Mouse (Mus musculus): ENCODE measurements around the gene Gm9803.
"Not testable (repeated sequence)": the region's sequence is repeated elsewhere in the genome, so short reads cannot be mapped to it uniquely, and the experiment has no call there.

The Gm9803 gene

DNA sequence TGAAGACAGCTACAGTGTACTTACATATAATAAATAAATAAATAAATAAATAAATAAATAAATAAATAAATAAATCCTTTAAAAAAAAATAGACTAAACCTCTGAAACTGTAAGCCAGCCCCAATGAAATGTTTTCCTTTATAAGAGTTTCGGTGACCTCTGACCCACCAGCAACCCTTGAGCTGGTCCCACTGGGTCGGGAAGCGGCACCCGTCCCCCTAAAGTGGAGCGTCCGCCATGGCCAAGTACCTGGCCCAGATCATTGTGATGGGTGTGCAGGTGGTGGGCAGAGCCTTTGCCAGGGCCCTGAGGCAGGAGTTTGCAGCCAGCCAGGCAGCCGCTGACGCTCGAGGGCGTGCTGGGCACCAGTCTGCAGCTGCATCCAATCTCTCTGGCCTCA is at the start of gene Gm9803:
Gm9803 (plus strand) TSS at position 154 of the 400 bp plus-strand sequence.
- not testable (repeated sequence) for DNase-seq (ENCODE audit: low spot score in 2 of 2)

DNA sequence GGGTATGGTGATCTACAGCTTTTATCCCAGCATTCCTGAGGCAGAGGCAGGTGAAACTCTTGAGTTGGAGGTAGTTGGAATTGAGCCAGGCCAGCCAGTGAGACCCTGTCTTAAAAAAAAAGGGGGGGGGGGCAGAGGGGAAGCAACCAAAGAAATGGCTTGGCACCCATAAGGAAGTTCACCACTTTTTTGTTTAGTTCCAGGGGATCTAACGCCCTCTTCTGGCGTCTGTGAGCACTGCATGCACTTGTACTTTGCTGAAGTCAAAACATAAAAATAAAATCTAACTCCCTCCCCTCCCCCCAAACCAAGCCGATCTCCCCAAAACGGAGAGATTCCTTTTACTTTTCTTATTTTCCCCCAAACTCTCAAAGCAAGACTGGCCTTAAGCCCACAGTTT is 48.5 kb upstream of the Gm9803 start:
- DNase-seq (ENCODE audit: low spot score in 2 of 2) = no peak

DNA sequence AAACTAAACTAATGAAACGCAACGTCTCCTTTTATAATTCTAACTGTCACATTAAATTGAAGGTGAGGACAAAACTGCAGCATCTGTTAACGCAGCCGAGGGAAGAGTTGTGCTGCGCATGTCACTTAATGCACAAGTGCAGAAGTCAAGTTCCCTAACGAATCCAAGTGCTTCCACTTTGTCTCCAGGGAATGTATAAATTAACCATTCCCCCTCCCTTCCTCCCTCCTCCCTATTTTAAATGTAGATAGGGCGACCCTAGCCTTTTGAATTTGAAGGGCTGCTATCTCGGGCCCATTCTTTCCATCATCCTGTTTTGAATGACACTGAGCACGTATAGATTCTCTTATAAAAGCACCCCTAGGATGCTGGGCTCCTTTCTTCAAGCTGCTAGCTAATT is 46.4 kb upstream of the Gm9803 start:
- DNase-seq (ENCODE audit: low spot score in 2 of 2) = no peak

DNA sequence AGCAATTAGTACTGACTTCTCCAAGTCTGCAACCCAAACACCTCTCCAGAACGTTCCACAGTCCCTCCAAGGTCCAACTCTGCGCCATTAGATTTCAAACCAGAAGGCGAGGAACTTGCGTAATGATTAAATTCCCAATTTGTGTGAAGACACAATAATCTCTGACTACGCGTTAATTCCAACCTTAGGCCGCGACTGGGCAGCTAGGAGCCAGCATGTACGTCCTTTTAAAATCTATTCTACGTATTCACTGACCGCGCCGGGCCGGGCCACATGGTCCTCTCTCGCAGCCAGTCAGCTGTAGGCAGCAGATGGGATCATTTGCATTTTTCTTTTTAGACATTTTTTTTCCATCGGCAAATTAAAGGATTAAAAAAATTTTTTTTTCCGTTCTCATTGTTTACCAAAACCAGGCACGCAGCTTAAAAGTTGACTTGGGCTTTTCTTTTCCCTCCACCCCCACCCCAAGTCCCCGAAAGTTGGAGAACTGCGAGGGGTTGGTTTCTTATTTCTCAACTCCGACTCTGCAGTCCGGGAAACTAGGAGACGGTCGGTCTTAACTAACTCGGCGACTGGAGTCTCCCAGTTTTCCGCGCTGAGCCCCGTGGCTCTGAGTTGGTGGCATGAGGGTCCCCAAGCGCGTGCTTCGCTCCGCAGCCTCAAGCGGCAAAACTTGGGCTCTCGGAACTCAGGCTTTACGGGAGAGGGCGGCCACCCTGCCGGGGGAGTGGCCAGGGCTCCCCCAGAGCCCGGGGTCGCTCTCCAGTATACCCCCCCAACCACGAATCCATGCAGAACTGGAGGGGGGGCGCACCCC is 45.8 kb upstream of the Gm9803 start:
- peak; percentile 30 to 32 for DNase-seq (ENCODE audit: low spot score in 2 of 2)

DNA sequence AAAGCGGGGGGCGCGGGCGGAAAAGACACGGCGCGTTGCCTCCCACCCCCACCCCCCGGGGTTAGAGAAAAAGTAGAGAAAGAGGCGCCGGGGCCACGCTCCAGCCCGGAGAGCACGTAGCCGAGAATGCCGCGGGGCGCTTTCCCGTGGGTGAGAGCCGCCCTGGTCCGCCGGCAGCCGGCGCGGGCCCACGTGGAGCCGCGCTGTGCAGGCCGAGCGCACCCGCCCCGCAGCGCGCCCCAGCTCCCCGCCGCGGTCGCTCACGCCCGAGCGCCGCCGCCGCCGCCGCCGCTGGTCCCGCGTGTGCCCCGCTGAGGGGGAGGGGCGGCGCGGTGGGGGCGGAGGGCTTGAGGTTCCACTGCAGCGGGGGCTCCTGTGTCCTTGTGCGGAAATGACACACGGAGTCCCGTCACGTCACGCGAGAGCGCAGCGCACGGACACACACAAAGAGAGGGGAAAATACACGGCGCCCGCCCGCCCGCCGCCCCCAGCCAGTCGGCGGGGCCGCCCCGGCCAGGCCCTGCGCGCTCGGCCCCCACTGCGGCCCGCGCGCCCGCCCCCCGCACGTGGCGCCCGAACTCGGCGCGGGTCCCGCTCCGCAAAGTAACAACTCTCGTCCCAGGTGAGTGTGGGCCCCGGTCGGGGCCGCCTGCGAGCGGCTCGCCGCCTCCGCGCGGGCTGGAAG is 45.0 kb upstream of the Gm9803 start, which contains the start of gene Bend3:
Bend3 (plus strand) TSS at position 81 of the 685 bp plus-strand sequence.
- DNase-seq (ENCODE audit: low spot score in 2 of 2) = peak; percentile 20 to 49

DNA sequence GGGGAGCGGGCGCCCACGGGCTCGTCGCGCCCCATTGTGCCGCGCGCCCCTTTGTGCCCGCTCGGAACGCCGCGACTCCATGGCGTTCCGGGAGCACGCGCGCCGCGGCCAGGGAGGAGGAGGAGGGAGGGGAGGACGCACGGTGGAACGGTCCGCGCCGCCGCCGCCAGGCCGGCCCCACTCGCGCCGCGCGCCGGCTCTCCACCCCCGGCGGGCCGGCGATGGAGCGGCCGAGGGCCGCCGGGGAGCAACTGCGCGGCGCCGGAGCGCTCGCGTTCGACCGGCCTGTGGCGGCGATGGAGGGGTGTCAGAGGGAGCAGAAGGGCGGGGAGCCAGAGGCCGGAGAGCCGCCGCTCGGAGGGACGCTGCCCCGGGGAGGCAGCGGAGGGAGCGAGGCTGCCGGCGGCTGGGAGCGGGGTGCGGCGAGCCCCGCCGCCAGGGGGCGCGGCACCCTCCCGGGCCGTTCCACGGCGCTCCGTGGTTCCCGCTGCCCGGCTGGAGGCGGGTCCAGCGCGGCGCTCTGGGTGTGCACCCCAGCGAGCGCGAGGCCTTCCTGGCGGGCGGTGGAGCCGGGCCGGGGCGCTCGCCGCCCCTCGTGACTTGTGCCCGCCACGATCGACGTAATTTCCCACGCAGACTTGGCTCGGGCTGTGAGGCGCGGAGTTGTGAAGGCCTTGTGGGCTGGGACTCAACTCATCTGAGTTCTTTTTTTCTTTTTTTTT is 44.3 kb upstream of the Gm9803 start:
- DNase-seq (ENCODE audit: low spot score in 2 of 2) = peak; percentile 52 to 56

DNA sequence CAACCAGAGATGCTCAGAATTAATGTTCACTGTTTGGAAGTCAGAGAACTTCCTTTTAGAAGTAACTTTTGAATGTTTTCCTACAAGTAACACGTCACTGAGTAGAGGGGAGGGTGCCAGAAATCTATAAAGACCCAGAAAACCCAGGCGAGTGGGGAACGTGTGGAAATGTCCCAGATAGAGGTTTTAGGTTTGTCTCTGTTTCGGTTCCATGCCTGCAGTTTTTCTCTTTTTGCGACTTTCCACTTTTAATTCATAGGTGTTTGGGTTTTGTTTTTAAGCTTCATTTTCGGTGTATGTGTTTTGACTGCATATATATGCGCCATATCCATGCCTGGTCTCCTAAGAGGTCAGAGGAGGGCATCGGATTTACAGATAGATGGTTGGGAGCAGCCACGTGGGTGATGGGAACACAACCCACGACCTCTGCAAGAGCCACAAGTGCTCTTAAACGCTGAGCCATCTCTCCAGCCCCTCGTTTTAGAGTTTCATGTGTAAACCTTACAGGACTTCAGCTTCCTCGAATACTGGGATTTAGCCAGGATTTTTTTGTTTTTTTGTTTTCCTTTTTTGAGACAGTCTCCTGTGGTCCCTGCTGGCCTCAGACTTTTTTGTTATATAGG is 43.5 kb upstream of the Gm9803 start:
- no peak for DNase-seq (ENCODE audit: low spot score in 2 of 2)

DNA sequence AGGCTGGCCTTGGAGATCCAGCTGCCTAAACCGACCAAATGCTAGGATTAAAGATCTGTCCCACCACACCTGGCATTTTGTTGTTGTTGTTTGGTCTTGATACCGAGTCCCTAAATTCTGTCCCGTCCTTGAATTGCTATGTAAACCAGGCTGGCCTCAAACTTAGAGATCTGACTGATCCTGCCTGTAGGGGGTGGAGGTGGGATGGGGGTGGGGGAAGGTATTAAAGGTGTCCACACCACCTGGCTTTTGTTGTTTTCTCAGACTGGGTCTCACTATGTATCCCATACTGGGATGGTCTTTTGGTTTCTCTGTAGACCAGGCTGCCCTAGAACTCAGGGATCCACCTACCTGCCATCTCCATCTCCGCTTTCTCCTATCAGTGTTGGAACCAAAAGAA is 42.7 kb upstream of the Gm9803 start:
- DNase-seq (ENCODE audit: low spot score in 2 of 2) = no peak

DNA sequence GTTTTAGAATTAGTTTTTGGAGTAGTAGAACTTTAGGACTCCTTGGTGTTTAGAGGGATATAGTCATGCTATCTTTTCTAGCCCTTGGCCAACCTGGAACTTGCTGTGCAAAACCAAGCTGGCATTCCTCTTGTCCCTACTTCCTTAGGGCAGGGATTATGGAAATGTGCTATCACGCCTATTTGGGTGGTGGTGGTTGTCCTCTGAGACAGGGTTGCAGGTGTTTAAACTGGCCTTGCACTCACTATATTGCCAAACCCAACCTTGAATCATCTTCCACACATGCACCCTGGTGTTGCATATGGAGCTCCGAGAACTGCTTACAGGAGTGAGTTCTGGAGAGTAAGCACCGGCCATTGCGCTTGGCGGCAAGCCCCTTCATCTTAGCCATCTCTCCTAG is 41.9 kb upstream of the Gm9803 start:
- no peak for DNase-seq (ENCODE audit: low spot score in 2 of 2)

DNA sequence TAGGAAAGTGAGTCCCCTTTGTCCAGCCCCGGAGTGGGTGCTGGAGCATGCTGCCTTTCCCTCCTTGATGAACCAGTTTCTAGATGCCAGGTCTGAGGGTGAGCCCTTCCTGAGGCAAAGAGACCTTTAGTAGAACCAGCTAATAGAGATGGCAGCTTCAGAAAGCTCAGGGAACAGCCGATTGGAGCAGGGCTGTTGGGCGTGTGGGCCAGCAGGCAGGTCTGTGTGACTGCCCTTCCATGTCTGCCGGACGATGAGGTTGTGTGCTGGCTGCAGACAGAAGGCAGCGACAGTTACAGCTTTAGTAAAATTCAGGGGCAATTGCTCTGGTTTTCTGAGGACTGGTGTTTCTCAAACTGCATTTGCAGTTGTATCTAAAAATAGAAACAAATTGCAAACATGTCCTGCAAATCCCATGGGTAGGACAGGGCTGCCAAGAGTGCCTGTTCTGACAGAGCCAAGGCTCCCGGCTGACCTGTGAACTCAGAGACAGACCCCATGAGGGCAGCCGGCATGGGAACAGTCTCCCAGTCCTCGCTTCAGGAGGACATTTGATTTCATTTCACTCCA is 40.4 kb upstream of the Gm9803 start:
- no peak for DNase-seq (ENCODE audit: low spot score in 2 of 2)

DNA sequence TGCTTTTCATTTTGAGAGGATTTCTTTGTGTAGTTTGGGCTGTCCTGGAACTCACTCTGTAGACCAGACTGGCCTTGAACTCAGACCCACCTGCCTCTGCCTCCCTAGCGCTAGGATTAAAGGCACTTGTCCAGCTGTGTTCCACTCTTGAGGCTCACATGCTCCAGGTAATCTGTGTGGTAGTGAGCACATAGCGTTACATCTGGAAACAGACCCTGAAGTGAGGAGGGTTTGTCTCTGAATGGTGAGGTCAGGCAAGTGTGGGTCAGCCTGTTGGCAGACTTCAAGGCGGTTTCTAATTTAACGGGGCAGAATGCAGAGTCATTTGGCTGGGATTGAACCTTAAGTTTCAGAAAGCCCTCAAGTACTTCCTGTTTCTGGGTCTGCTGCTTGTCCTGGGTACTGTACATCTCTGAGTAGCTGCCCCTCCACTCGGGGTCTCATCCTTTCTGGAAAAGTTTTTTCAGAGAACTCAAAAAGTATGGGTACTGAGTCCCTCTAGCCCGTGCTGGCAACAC is 38.1 kb upstream of the Gm9803 start:
- no peak for DNase-seq (ENCODE audit: low spot score in 2 of 2)

DNA sequence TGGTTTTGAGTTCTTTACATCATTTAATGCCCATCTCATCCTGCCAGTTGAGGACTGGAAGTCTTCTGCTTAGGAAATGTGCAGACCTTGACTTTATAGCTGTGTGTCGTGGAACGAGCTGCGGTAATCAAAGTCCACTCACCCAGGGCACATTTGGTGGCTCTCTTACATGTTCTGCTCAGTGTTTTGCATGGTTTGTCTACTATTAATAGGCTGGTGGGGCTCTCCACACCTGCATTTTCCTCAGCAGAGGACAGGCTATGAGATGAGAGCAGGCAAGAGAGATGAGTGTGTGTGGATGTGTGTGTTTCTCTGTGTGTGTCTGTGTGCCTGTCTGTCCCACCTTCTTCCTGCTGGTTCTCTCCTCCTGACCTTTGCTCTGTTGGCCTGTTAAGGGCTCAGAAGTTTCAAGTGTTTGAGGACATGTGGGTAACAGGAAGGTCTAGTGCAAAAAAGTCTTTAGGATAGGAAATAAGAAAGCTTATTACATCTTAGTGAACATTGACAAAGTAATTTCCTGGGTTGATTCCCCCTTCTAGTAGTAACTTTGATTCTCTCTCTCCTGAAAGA is 36.4 kb upstream of the Gm9803 start:
- DNase-seq (ENCODE audit: low spot score in 2 of 2) = no peak

DNA sequence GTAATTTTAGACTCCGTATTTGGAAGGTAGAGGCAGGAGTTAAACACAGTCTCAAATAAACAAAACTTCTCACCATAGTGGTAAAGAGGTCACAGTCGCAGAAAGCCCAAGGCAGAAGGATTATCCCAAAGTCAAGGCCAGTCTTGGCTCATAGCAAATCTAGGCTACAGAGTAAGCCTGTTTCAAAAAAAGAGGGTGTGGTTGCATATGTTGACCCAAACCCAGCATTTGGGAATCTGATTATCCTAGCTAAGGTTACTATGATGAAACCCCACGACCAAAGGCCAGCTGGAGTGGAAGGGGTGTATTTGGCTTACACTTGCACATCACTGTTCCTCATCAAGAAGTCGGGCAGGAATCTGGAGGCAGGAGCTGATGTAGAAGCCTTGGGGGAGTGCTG is 35.6 kb upstream of the Gm9803 start:
- no peak for DNase-seq (ENCODE audit: low spot score in 2 of 2)

DNA sequence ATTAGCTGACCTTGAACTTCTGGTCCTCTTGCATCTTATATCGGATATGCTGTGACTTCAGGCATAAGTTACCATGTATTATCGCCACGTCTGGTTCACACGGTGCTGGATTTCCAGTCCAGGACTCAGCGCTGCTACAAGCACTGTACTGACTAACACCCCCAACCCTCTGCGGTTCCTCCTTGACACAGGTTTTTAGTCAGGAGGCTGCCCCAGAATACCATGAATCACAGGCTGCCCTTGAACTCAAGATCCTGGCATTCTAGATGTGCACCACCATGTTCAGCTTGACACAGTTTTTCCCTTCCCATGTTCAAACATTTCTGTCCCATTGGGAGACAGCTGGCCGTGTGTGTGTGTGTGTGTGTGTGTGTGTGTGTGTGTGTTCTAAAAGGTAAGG is 34.7 kb upstream of the Gm9803 start:
- DNase-seq (ENCODE audit: low spot score in 2 of 2) = no peak

DNA sequence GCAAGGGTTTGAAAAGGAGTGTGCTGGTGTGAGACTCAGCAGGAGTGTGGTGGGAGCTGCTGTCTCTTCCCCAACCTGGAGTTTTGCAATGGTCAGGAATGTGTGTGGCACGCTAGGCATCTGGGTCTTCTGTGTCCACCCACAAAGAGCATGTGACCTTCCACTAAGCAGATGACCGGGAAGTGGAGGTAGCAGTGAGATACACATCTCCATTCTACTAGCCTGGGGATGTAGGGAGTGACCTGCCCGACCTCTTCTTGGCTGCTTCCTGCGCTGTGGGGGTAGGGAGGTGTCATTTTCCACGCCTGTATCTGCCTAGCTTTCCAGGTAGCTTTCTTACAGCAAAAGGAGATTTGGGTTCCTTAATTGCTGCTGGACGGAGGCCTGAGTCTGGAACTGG is 34.3 kb upstream of the Gm9803 start:
- no peak for DNase-seq (ENCODE audit: low spot score in 2 of 2)

DNA sequence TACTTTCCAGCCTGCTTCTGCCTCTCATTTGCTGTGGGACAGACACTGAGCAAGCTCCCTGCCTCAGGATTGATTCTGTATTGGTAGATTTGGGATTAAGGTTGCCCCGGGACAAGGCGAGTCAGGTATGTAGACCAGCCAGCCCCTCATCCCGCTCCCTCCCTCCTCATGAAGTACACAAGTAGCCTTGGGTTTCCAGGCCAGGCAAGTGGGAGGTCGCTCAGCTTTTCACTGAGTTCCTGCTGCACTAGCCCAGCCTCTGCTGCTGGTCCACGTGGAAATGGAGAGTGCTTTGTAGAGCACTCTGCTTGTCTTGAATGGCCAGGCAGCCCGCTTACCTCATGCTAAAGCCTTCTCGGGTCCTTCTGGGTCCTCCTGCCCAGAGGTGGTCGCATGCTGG is 33.9 kb upstream of the Gm9803 start:
- no peak for DNase-seq (ENCODE audit: low spot score in 2 of 2)

DNA sequence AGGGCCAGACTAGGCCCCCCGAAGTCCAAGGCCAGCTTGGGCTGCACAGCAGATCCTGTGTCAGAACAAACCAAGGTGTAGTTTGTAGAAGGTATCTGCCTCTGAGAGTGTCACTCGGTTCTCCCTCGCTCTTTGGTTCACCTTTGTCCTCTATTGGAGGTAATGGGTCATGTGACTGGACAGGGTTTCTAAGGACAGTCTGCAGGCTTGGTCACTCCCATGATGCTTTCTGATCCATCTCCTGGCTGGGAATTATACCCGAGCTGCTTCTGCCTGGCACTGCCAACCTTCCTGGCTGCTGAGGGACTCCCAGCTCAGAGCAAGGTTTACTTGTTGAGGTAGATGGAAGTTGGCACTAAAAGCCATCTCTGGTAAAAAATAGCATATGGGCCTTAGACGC is 33.0 kb upstream of the Gm9803 start:
- no peak for DNase-seq (ENCODE audit: low spot score in 2 of 2)

DNA sequence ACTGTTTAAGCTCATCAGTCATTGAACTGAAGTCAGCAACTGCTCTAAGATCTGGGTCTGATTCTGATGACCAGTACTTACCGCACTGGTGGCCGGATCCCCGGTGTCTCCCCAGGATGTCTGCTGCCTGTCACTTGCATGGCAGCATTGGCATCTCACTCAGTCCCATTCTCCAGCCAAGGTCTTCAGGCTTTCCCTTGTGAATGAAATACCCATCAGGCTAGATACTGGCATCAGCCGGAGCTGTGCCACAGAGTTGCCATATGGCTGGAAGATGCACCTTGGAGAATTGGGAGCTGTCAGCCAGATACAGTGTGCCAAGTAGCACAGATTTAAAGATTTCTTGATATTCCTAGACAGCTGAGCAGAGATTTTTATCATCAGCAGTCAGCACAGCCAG is 21.3 kb upstream of the Gm9803 start:
- no peak for DNase-seq (ENCODE audit: low spot score in 2 of 2)

DNA sequence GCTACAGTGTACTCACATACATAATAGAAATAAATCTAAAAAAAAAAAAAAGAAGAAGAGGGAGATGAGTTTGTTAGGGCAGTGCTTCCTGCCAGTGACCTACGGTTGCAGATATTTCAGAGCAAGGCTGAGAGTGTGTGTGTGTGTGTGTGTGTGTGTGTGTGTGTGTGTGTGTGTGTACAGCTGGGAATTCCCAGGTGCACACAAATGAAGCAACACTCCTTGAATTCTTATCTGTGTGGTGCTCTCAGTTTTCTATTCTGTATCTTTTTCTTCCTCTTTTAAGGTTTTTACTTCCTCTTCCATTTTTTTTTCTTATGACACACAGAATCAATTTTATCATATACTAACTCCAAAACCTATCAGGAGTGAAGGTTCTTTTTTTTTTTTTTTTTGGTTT is 19.6 kb upstream of the Gm9803 start:
- no peak for DNase-seq (ENCODE audit: low spot score in 2 of 2)

DNA sequence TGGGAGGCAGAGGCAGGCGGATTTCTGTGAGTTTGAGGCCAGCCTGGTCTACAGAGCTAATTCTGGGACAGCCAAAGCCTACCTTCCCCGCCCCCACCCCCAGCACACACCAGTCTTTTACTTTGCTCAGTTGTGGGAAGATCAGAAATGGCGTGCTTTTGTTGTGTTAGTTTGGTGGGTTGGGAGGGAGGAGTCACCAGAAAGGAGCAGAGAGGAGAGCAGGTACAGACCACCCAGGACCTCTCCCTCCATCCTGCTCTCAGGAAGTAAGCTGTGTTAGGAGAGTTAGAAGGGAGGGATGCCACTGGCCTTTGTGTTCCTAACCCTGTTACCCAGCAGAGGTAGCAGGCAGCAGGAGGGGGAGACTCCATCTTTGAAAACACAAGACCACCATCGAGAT is 16.8 kb upstream of the Gm9803 start:
- no peak for DNase-seq (ENCODE audit: low spot score in 2 of 2)

DNA sequence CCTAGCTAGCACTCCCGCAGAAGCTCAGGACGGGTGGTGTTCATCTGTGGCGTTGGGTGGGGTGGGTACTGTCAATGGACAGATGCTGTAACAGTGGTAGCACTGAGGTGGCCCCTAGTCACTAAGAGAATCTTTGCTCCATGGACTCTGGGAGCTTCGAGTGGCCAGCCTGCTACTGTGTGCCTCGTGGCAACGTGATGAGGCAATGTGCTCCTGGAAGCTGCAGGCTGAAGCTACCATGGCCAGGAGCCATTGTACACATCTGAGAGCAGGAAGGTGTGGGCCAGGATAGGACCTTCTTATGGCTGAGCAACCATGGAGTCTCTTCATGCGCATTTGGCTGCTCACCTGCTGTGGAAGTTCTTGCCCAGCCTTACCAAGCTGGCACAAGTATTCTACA is 14.7 kb upstream of the Gm9803 start:
- no peak for DNase-seq (ENCODE audit: low spot score in 2 of 2)
